Mouse (Mus musculus): Measurements from ENCODE around the gene Nfix.

Nfix gene

GRCm38 (mm10) chr8:84716790-84717189 is 83.4 kb downstream of the Nfix start:
- DNase-seq (ENCODE audit: low read depth, low spot score): no peak

- no peak for DNase-seq (ENCODE audit: low read depth, low spot score)
Observed at GRCm38 (mm10) chr8:84715893-84716468, 84.2 kb downstream of the Nfix start.

GRCm38 (mm10) chr8:84714161-84714560 is 86.0 kb downstream of the Nfix start:
- DNase-seq (ENCODE audit: low read depth, low spot score): no peak

- DNase-seq (ENCODE audit: low read depth, low spot score): no peak
Observed at GRCm38 (mm10) chr8:84713381-84713780, 86.8 kb downstream of the Nfix start.

GRCm38 (mm10) chr8:84712759-84713120 is 87.4 kb downstream of the Nfix start:
- DNase-seq (ENCODE audit: low read depth, low spot score): no peak

GRCm38 (mm10) chr8:84711933-84712758 is 88.0 kb downstream of the Nfix start:
- DNase-seq (ENCODE audit: low read depth, low spot score): peak; percentile 75

- DNase-seq (ENCODE audit: low read depth, low spot score): no peak
Observed at GRCm38 (mm10) chr8:84711312-84711711, 88.8 kb downstream of the Nfix start.

- DNase-seq (ENCODE audit: low read depth, low spot score): no peak
Observed at GRCm38 (mm10) chr8:84709931-84710330, 90.2 kb downstream of the Nfix start.

GRCm38 (mm10) chr8:84708774-84709475 is 91.2 kb downstream of the Nfix start:
- peak; percentile 84 for DNase-seq (ENCODE audit: low read depth, low spot score)

- DNase-seq (ENCODE audit: low read depth, low spot score): no peak
Observed at GRCm38 (mm10) chr8:84708071-84708541, 92.0 kb downstream of the Nfix start.

- DNase-seq (ENCODE audit: low read depth, low spot score): no peak
Observed at GRCm38 (mm10) chr8:84707267-84707883, 92.8 kb downstream of the Nfix start.

GRCm38 (mm10) chr8:84706610-84707266 is 93.4 kb downstream of the Nfix start:
- DNase-seq (ENCODE audit: low read depth, low spot score): no peak

- no peak for DNase-seq (ENCODE audit: low read depth, low spot score)
Observed at GRCm38 (mm10) chr8:84705960-84706359, 94.2 kb downstream of the Nfix start.

- no peak for DNase-seq (ENCODE audit: low read depth, low spot score)
Observed at GRCm38 (mm10) chr8:84704867-84705831, 95.0 kb downstream of the Nfix start.

GRCm38 (mm10) chr8:84704356-84704755 is 95.8 kb downstream of the Nfix start:
- DNase-seq (ENCODE audit: low read depth, low spot score): peak; percentile 78

- DNase-seq (ENCODE audit: low read depth, low spot score): no peak
Observed at GRCm38 (mm10) chr8:84703466-84704249, 96.5 kb downstream of the Nfix start.

GRCm38 (mm10) chr8:84702963-84703465 is 97.1 kb downstream of the Nfix start:
- DNase-seq (ENCODE audit: low read depth, low spot score): no peak

- no peak for DNase-seq (ENCODE audit: low read depth, low spot score)
Observed at GRCm38 (mm10) chr8:84702561-84702960, 97.6 kb downstream of the Nfix start.
